Mouse (Mus musculus) heart, embryonic 15.5 days (tissue): ENCODE measurements around the gene Hoxd3. TPM values are rescaled to one million over a fixed set of nuclear protein-coding genes. Genes with fewer than 3 reads are reported as not detected.

Experiments used
- ATAC-seq: fragments of 200-750 bp; cut with Nextera tagmentation; replicated peaks from 2 replicates; pipeline ENCODE4 v1.8.0; 2017; ENCODE audit warnings: low read depth, moderate TSS enrichment; ENCODE audit not compliant: insufficient number of reproducible peaks, insufficient read depth, low FRiP score
- H3K27ac ChIP-seq: fragments of 300-500 bp; sonication (generic); 2 replicates; pipeline ENCODE4 v1.5.1; 2015; ENCODE audit warnings: mild to moderate bottlenecking, inconsistent platforms
- H3K27me3 ChIP-seq: fragments of 300-500 bp; sonication (generic); 2 replicates; pipeline ENCODE4 v1.6.1; 2015; ENCODE audit warnings: inconsistent platforms
- H3K36me3 ChIP-seq: fragments of 300-500 bp; sonication (generic); 2 replicates; pipeline ENCODE4 v1.6.1; 2015; ENCODE audit warnings: mild to moderate bottlenecking, inconsistent platforms
- H3K4me1 ChIP-seq: fragments of 300-500 bp; sonication (generic); replicated peaks from 2 replicates; pipeline ENCODE4 v1.6.1; 2015; ENCODE audit warnings: inconsistent platforms
- H3K4me2 ChIP-seq: fragments of 300-500 bp; sonication (generic); 2 replicates; pipeline ENCODE4 v1.6.1; 2015; ENCODE audit warnings: inconsistent platforms, mild to moderate bottlenecking, moderate library complexity
- H3K4me3 ChIP-seq: fragments of 300-500 bp; sonication (generic); 2 replicates; pipeline ENCODE4 v1.5.1; 2015; ENCODE audit warnings: mild to moderate bottlenecking, inconsistent platforms
- H3K9ac ChIP-seq: fragments of 300-500 bp; sonication (generic); 2 replicates; pipeline ENCODE4 v1.6.1; 2015; ENCODE audit warnings: mild to moderate bottlenecking, inconsistent platforms
- H3K9me3 ChIP-seq: fragments of 300-500 bp; sonication (generic); replicated peaks from 2 replicates; pipeline ENCODE4 v1.6.1; 2016; ENCODE audit warnings: inconsistent platforms
- WGBS: fragments of 180-500 bp; shearing (Covaris S2); methylation state at CpG from one replicate; pipeline ENCODE4 v1.1.7; 2015; ENCODE audit warnings: mixed read lengths; 5-methylcytosine and 5-hydroxymethylcytosine counted together
- polyA plus RNA-seq: library from polyadenylated mRNA; unstranded; fragments of >200 nt; fragmentation: Nextera tagmentation; extraction: Ambion mirVana; gene quantifications from 2 replicates; pipeline ENCODE4 v1.2.1, GENCODE M21; 2015

Hoxd3 gene
- polyA plus RNA-seq, 1 experiment from 2014 or later = 0.29 TPM

DNA sequence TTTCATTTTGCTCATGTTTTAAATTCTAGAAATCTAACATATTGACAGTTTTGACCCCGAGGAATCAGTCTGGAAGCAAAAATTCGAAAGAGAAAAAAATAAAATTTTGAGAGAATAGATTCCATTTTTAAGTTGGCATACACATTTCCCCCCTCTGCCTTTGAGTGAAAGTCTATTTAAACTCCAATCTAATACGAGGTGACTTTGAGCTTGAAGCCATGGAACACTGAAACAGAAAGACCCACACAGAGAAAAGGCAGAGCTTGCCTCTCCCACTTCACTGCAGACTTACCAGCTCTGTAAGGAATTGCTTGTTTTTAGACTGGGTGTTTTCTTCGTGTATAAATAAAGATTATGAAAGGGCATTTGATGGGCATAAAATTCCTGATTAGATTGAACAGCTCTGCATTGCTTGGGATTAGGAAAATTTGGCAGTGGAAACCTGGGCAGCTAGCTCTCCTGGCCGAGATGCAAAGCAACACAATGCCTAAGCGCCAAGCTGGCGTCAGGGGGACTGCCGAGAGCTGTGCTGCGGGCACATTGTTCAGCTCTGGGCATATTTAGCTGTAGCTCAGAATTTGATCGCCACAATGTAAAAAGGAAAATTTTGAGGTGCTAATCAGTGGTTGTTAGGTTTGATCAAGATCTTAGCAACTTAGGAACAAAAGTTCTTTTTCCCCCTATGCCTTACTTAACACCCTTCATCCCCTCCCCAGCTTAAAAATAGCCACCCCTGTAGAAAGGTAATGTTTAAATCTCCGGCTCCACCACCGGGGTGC is 22.7 kb upstream of the Hoxd3 start:
- WGBS = 5% methylated on average over 12 of the region's 12 CpGs
- H3K4me2 ChIP-seq = no peak overlapping the region
- no peak for ATAC-seq
- H3K27me3 ChIP-seq = peaks cover 97% of the 10 kb centered on the region
- H3K9ac ChIP-seq = no peak overlapping the region
- no peak overlapping the region for H3K27ac ChIP-seq
- H3K9me3 ChIP-seq = no peaks in the 10 kb centered on the region
- H3K4me3 ChIP-seq = no peak overlapping the region
- no peaks in the 10 kb centered on the region for H3K36me3 ChIP-seq
- peaks cover 5% of the 10 kb centered on the region for H3K4me1 ChIP-seq

- H3K9me3 ChIP-seq = no peaks in the 10 kb centered on the region
- WGBS = 4% methylated on average over 24 of the region's 24 CpGs
- peaks cover 97% of the 10 kb centered on the region for H3K27me3 ChIP-seq
- no peak overlapping the region for H3K4me3 ChIP-seq
- H3K4me1 ChIP-seq = peaks cover 5% of the 10 kb centered on the region
- no peak overlapping the region for H3K27ac ChIP-seq
- no peak overlapping the region for H3K4me2 ChIP-seq
- no peaks in the 10 kb centered on the region for H3K36me3 ChIP-seq
- no peak overlapping the region for H3K9ac ChIP-seq
- ATAC-seq = no peak
Observed at GRCm38 (mm10) chr2:74689574-74690337, 22.0 kb upstream of the Hoxd3 start.

- H3K9ac ChIP-seq = no peak overlapping the region
- H3K9me3 ChIP-seq = no peaks in the 10 kb centered on the region
- 12% methylated on average over 8 of the region's 8 CpGs for WGBS
- no peak overlapping the region for H3K4me2 ChIP-seq
- H3K4me1 ChIP-seq = peaks cover 5% of the 10 kb centered on the region
- no peaks in the 10 kb centered on the region for H3K36me3 ChIP-seq
- no peak overlapping the region for H3K4me3 ChIP-seq
- ATAC-seq = no peak
- H3K27ac ChIP-seq = no peak overlapping the region
- peaks cover 97% of the 10 kb centered on the region for H3K27me3 ChIP-seq
Observed at GRCm38 (mm10) chr2:74690338-74690716, 21.4 kb upstream of the Hoxd3 start.

GRCm38 (mm10) chr2:74691022-74691951 is 20.4 kb upstream of the Hoxd3 start, which contains the start of gene Hoxd10:
TSS of gene Hoxd10 (plus strand) at chr2:74691924.
- no peaks in the 10 kb centered on the region for H3K9me3 ChIP-seq
- peaks cover 98% of the 10 kb centered on the region for H3K27me3 ChIP-seq
- 1% methylated on average over 56 of the region's 56 CpGs for WGBS
- H3K27ac ChIP-seq = no peak within 1 kb of the TSS
- H3K36me3 ChIP-seq = no peaks in the 10 kb centered on the region
- peak within 1 kb of the TSS; percentile 36; the same call in 1 of the 2 replicates for H3K4me2 ChIP-seq
- no peak; the same call in 1 of the 2 replicates for ATAC-seq
- H3K4me3 ChIP-seq = peak within 1 kb of the TSS; percentile 31
- H3K9ac ChIP-seq = no peak within 1 kb of the TSS
- H3K4me1 ChIP-seq = peaks cover 5% of the 10 kb centered on the region

DNA sequence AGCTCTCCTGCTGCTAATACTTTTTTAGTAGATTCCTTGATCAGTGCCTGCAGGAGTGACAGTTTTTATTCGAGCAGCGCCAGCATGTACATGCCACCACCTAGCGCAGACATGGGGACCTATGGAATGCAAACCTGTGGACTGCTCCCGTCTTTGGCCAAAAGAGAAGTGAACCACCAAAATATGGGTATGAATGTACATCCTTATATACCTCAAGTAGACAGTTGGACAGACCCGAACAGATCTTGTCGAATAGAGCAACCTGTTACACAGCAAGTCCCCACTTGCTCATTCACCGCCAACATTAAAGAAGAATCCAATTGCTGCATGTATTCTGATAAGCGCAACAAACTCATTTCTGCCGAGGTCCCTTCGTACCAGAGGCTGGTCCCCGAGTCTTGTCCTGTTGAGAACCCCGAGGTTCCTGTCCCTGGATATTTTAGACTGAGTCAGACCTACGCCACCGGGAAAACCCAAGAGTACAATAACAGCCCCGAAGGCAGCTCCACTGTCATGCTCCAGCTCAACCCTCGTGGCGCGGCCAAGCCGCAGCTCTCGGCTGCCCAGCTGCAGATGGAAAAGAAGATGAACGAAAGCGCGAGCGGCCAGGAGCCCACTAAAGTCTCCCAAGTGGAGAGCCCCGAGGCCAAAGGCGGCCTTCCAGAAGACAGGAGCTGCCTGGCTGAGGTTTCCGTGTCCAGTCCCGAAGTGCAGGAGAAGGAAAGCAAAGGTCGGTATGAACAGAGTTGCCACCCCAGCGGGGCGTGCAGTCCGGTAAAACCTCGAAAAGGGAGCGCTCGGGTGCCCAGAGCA is 19.5 kb upstream of the Hoxd3 start:
- Histone ChIP-seq H3K27me3 (peaks cover 98% of the 10 kb centered on the region), H3K36me3 (no peaks in the 10 kb centered on the region), H3K4me1 (peaks cover 5% of the 10 kb centered on the region), H3K9me3 (no peaks in the 10 kb centered on the region), H3K27ac (no peak overlapping the region), H3K9ac (no peak overlapping the region), H3K4me3 (0 out of 2 replicates have a peak overlapping the region, but pooled peaks have one; percentile 31), H3K4me2 (no peak overlapping the region)
- WGBS = 6% methylated on average over 35 of the region's 35 CpGs
- ATAC-seq = no peak

DNA sequence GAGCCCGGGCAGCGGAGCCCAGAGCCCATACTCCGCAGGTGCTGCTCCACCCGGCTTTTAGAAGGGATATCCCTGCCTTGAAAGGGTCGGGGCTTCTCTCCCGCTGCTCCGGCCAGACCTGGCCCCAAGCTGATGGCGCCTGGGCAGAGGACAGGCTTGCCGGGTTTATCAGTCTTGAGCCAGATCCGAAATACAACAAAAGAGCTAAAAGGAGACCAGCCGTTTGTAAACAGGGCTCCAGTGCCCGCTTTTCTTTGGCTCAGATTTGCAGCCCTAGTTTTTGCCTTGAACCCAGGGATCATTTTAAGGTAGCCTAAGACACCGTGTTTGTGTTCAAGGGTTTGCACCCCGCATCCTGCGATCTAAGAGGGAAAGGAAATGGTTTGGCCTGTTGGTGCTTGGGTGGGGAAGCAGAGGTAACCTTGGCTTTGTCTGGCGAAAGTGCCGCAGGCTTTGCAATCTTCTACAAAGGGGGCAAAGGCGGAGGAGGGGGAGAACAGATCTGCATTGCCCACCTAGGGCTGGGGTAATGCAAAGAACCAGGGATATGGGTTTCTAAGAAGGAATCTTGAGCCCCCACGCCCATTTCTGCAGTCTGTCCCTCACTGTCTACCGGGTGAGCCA is 18.8 kb upstream of the Hoxd3 start:
- H3K36me3 ChIP-seq = no peaks in the 10 kb centered on the region

DNA sequence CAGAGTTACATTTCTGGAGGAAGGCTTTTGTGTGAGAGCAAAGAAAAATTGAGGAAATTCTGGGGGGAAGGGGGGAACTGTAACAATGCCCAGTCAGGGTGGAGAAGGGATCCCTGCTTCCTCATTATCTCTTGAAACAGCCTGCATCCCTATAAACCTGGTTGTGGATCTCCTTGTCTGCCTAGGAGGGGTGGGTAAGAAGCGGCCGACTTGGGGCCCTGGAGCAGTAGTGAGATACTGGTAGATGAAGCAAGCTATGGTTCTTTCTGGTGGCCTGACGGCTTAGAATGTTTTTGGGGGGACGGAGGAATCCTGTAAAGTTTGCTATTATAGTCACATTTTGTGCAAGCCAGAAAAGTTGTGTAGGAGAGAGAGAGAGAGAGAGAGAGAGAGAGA is 18.3 kb upstream of the Hoxd3 start:
- 9% methylated on average over 4 of the region's 4 CpGs for WGBS

More for the DNA sequence above, 18.8 kb upstream of the Hoxd3 start:
- ATAC-seq = no peak
- Histone ChIP-seq H3K4me3 (no peak overlapping the region), H3K9me3 (no peaks in the 10 kb centered on the region), H3K4me2 (no peak overlapping the region), H3K27ac (no peak overlapping the region), H3K9ac (no peak overlapping the region), H3K27me3 (peaks cover 98% of the 10 kb centered on the region), H3K4me1 (peaks cover 11% of the 10 kb centered on the region)
- WGBS = 3% methylated on average over 20 of the region's 20 CpGs

GRCm38 (mm10) chr2:74694066-74694465 is 17.7 kb upstream of the Hoxd3 start:
- 6% methylated on average over 16 of the region's 16 CpGs for WGBS

More for the DNA sequence above, 18.3 kb upstream of the Hoxd3 start:
- Histone ChIP-seq H3K27ac (no peak overlapping the region), H3K9me3 (no peaks in the 10 kb centered on the region), H3K4me3 (no peak overlapping the region), H3K4me2 (no peak overlapping the region), H3K9ac (no peak overlapping the region), H3K4me1 (peaks cover 16% of the 10 kb centered on the region), H3K36me3 (no peaks in the 10 kb centered on the region), H3K27me3 (peaks cover 98% of the 10 kb centered on the region)
- ATAC-seq = no peak

DNA sequence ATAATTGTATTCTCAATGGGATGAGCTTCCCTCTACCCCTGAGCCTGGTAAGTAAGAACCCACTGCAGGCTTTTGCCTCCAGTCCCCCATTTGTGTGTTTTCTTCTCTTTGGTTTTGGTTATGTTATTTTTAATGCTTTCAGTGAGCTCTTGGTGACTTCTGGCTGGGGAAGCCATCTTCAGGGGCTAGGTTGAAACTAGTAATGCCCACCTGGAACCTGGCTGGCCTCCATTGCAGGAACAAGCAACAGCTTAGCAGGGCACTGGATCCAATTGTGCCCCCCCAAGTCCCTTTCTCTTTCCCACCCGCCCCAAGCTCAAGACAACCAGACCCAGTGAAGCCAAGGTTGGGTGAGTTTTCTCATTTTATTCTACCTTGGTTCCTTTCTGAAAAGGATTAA is 16.3 kb upstream of the Hoxd3 start:
- Histone ChIP-seq H3K4me2 (no peak overlapping the region), H3K36me3 (no peaks in the 10 kb centered on the region), H3K27ac (no peak overlapping the region), H3K27me3 (peaks cover 99% of the 10 kb centered on the region), H3K9ac (no peak overlapping the region), H3K4me3 (no peak overlapping the region), H3K4me1 (peaks cover 20% of the 10 kb centered on the region), H3K9me3 (no peaks in the 10 kb centered on the region)
- WGBS = 10% methylated on average over 1 of the region's 1 CpGs
- no peak for ATAC-seq

More at GRCm38 (mm10) chr2:74694066-74694465, 17.7 kb upstream of the Hoxd3 start:
- Histone ChIP-seq H3K4me3 (no peak overlapping the region), H3K4me1 (peaks cover 20% of the 10 kb centered on the region), H3K27me3 (peaks cover 98% of the 10 kb centered on the region), H3K36me3 (no peaks in the 10 kb centered on the region), H3K4me2 (no peak overlapping the region), H3K9me3 (no peaks in the 10 kb centered on the region), H3K9ac (no peak overlapping the region), H3K27ac (no peak overlapping the region)
- no peak for ATAC-seq

GRCm38 (mm10) chr2:74695813-74696430 is 15.8 kb upstream of the Hoxd3 start:
- ATAC-seq = no peak
- H3K4me2 ChIP-seq = no peak overlapping the region
- H3K9ac ChIP-seq = no peak overlapping the region
- no peaks in the 10 kb centered on the region for H3K9me3 ChIP-seq
- no peaks in the 10 kb centered on the region for H3K36me3 ChIP-seq
- H3K27me3 ChIP-seq = peaks cover 100% of the 10 kb centered on the region
- 5% methylated on average over 7 of the region's 7 CpGs for WGBS
- no peak overlapping the region for H3K4me3 ChIP-seq
- H3K4me1 ChIP-seq = peaks cover 20% of the 10 kb centered on the region
- H3K27ac ChIP-seq = no peak overlapping the region
